Mouse (Mus musculus) layer of hippocampus, adult 18-20 months (tissue): ENCODE measurements around the gene Treml1. TPM values are rescaled to one million over a fixed set of nuclear protein-coding genes. Genes with fewer than 3 reads are reported as not detected.

Experiments used
- DNase-seq, 2 experiments: peaks; one replicate each; pipeline ENCODE4 v3.0.0; 2022; ENCODE audit warnings: low spot score in 2 of 2
- total RNA-seq, 2 experiments: library from RNA; stranded (reverse); gene quantifications; 2 replicates each; pipeline ENCODE4 v1.2.3; 2021

Treml1 gene
- total RNA-seq, 2 experiments from 2014 or later = 0.41 TPM; not detected in 1

GRCm38 (mm10) chr17:48357892-48358291, 1.8 kb upstream of the Treml1 start:
- peak in 1 of 2 experiments; percentile 10 for DNase-seq

GRCm38 (mm10) chr17:48360462-48360861, 746 bp downstream of the Treml1 start:
- DNase-seq = no peak

- DNase-seq = no peak
These were observed 2.6 kb downstream of the Treml1 start for GRCm38 (mm10) chr17:48362346-48362745.

GRCm38 (mm10) chr17:48362966-48363365, 3.2 kb downstream of the Treml1 start:
- DNase-seq = peak in 1 of 2 experiments; percentile 22

- DNase-seq = peak in 1 of 2 experiments; percentile 10
These were observed 3.8 kb downstream of the Treml1 start for GRCm38 (mm10) chr17:48363421-48363965.

- DNase-seq = no peak
These were observed 5.9 kb downstream of the Treml1 start for GRCm38 (mm10) chr17:48365511-48366155.

- no peak for DNase-seq
These were observed 7.1 kb downstream of the Treml1 start for GRCm38 (mm10) chr17:48366806-48367205.

- no peak for DNase-seq
These were observed 11.9 kb downstream of the Treml1 start for GRCm38 (mm10) chr17:48371621-48372020.

GRCm38 (mm10) chr17:48372987-48373386, 13.3 kb downstream of the Treml1 start:
- no peak for DNase-seq

- no peak for DNase-seq
These were observed 16.4 kb downstream of the Treml1 start for GRCm38 (mm10) chr17:48376102-48376501.

- no peak for DNase-seq
These were observed 19.3 kb downstream of the Treml1 start for GRCm38 (mm10) chr17:48379050-48379449.

GRCm38 (mm10) chr17:48385786-48386461, 26.2 kb downstream of the Treml1 start:
- no peak for DNase-seq

- no peak for DNase-seq
These were observed 28.9 kb downstream of the Treml1 start for GRCm38 (mm10) chr17:48388666-48389065.

- no peak for DNase-seq
These were observed 29.7 kb downstream of the Treml1 start for GRCm38 (mm10) chr17:48389442-48389841.

GRCm38 (mm10) chr17:48391446-48391845, 31.7 kb downstream of the Treml1 start:
- no peak for DNase-seq

- DNase-seq = peak in 1 of 2 experiments; percentile 67
These were observed 32.9 kb downstream of the Treml1 start for GRCm38 (mm10) chr17:48392616-48393015.

GRCm38 (mm10) chr17:48401710-48402109, 42.0 kb downstream of the Treml1 start:
- DNase-seq = no peak

GRCm38 (mm10) chr17:48402751-48403150, 43.0 kb downstream of the Treml1 start:
- no peak for DNase-seq

- DNase-seq = no peak
These were observed 44.1 kb downstream of the Treml1 start for GRCm38 (mm10) chr17:48403848-48404247.

- DNase-seq = no peak
These were observed 45.0 kb downstream of the Treml1 start for GRCm38 (mm10) chr17:48404706-48405105.

- no peak for DNase-seq
These were observed 47.4 kb downstream of the Treml1 start for GRCm38 (mm10) chr17:48407154-48407553.

- DNase-seq = no peak
These were observed 48.3 kb downstream of the Treml1 start for GRCm38 (mm10) chr17:48407910-48408525.
